Mouse (Mus musculus): Measurements from ENCODE around the gene Fos.
"Not testable (repeated sequence)": the region's sequence is repeated elsewhere in the genome, so short reads cannot be mapped to it uniquely, and the experiment has no call there.

Gene Fos

DNA sequence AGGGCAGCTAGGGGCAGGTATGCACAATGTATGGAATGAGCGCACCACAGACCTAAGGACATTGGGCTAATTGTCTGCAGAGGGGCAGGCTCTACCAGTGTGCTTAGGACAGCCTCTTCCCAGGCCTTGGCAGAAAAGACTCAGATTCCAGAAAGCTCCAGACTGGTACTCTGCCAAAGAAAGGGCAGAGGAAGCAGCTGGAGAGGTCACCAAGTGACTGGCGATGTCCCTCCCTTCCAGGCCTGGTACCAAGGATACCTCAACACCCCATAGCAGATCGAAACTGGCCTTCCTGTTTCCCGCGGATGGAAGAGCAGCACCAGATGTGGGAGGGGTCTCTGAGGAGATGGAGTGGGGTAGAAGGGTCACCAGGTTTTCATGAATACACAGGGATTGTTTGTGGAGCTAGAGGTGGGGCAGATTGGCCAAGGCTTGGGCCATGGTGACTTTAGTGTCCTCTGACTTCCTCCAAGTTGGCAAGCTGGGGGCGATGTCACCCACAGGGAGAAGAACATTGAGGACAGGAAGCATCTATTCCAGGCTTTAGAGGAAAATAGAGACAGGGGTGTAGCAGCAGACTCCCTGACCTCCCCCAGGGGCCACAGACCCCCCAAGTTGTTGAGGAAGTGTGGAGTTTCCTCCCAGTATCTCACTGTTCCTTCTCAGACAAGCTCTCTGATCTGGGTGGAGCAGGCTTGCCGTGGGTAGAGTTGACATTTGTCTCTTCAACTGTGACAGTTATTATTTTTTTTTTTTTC is 49.1 kb downstream of the Fos start:
- DNase-seq (ENCODE audit: inconsistent age in 2 of 2, low spot score in 1 of 2), result peak; percentile 51 to 80

DNA sequence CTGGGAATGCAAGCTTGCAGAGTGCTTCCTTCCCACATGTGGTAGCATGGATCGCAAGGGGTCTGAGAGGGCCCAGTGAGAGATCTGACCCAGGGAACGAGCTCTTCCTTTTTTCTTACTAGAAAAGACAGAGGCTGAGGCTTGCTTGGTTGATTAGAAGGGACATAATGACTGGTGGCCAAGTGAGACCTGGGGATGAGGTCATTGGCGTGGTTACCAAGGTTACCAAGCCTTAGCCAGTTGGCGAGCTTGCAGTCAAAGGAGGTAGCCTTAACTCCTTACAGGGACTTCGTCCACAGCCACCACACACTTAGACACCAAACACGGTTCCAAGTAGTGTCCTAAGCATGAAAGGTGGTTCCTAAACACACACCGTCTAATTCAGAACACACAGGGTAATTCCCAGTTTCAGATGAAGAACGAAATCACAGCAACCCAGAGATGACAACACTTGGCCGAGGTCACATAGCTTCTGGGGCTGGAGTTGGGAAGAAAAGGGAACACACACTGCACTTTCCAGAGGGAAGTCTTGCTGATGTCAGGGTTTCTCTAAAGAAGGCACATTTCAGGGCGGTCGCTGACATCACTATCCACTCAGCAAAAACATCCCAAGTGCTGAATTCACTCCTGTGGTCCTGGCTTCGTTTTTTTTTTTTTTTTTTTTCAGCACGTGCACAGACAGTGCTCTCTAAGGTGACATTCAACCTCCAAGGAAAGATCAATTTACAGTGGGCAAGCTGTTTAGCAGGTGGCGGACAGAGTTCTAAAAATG is 49.9 kb downstream of the Fos start:
- DNase-seq (ENCODE audit: inconsistent age in 2 of 2, low spot score in 1 of 2), result peak; percentile 51 to 76

DNA sequence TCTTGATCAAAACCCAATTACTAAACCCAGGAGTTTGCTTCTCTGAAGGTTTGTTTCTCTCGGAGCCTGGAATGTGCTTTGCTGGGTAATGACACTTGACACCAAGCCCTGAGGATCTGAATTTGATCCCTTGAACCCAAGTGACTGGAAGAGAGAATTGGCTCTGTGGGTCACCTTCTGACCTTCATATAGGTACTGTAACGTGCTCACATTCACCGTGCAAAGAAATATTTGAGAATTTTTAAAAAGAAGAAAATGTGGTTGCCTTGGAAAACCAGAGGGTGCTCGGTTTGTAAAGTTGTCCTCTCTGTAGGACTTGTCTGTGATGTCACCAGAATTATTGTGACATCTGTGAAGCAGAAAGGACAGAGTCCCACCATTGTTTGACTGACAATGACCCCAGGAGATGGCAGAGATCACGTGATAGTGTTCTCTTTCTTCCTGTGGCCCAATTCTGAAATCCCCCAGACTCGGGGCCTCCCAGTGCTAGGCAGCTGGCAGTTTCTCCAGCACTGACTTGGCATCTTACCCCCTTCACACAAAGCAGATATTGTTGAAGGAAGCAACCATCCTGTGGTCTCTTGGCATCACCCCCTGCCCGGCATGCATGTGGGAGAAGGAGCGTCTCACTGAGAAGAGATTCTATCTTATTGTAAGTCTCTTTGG is 50.6 kb downstream of the Fos start:
- no peak for DNase-seq (ENCODE audit: inconsistent age in 2 of 2, low spot score in 1 of 2)

DNA sequence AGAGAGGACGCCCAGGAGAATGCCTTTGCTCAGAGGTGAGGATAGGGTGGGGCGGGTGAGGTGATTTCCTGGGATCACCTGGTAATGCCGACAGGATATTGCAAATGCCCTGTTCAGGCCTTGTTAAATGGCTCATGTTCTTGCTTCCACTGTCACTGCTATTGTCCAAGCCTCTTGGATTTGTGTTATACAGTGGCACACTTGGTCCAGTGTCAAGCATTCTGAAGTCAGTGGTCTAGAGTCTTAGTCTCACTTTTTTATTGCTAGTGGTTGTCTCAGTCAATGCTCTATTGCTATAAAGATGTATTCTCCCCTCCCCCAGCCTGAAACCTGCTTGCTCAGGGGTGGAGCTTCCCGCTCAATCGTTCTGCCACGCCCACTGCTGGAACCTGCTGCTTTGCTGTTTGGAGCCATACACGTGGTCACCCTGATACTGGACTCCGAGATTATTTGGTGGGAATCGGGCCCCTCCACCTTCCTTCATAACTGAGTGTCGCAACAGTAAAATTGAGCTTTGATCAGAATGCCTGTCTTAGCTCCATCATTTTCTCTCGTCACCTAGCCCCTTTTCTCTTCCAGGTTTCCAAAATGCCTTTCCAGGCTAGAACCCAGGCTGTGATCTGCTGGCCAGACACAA is 51.3 kb downstream of the Fos start:
- not testable (repeated sequence) for DNase-seq (ENCODE audit: inconsistent age in 2 of 2, low spot score in 1 of 2)

Data from adrenal gland, adult (tissue).